Mouse (Mus musculus) CD4-positive, CD25-positive, alpha-beta regulatory T cell, adult 9 weeks (primary cell): ENCODE results near the gene Tial1. TPM values are rescaled to one million over a fixed set of nuclear protein-coding genes. Genes with fewer than 3 reads are reported as not detected.

ENCODE experiments used
- polyA plus RNA-seq: library from polyadenylated mRNA; unstranded; fragments of 100-300 nt; shearing (Covaris generic); gene quantifications from one replicate; pipeline ENCODE4 v1.2.1, GENCODE M21; 2017

Gene Tial1
- 57.6 TPM for polyA plus RNA-seq

GRCm38 (mm10) chr7:128461285-128462215 is at the start of gene Tial1:
Gene Tial1, minus strand, starts transcription at chr7:128461717.

GRCm38 (mm10) chr7:128417930-128418779 is 43.4 kb downstream of the Tial1 start, which contains the start of gene Rgs10:
Gene Rgs10, minus strand, starts transcription at chr7:128418758.

Other genes starting within 250 kb of the Tial1 start
- gene Armc5, start 224.4 kb downstream of the Tial1 start, polyA plus RNA-seq, result 6.1 TPM
- gene 9130023H24Rik, start 223.7 kb downstream of the Tial1 start, polyA plus RNA-seq, result 1.8 TPM
- 1.0 TPM for gene Tgfb1i1, start 214.9 kb downstream of the Tial1 start, polyA plus RNA-seq
- gene Slc5a2, start 196.1 kb downstream of the Tial1 start, polyA plus RNA-seq, result not detected
- 9.5 TPM for gene BC017158, start 163.5 kb downstream of the Tial1 start, polyA plus RNA-seq
- 372 TPM for gene Rgs10, start 43.0 kb downstream of the Tial1 start, polyA plus RNA-seq
- gene Bag3, start 61.9 kb upstream of the Tial1 start, polyA plus RNA-seq, result 9.1 TPM
- 48.7 TPM for gene Inpp5f, start 149.6 kb upstream of the Tial1 start, polyA plus RNA-seq